Mouse (Mus musculus) bone marrow, adult 2 months (tissue): Measurements from ENCODE around the gene Grik4.

Source experiments
- CTCF ChIP-seq: fragments of 200-500 bp; IDR thresholded peaks from 2 replicates; pipeline ENCODE4 v1.5.1; 2011; ENCODE audit warnings: low read length, control low read depth; ENCODE audit not compliant: control insufficient read depth, insufficient read depth
- POLR2A ChIP-seq: fragments of 200-500 bp; IDR thresholded peaks from 2 replicates; pipeline ENCODE4 v1.6.1; 2011; ENCODE audit warnings: low read depth, mild to moderate bottlenecking, control low read depth, low read length, borderline replicate concordance; ENCODE audit not compliant: control insufficient read depth

DNA sequence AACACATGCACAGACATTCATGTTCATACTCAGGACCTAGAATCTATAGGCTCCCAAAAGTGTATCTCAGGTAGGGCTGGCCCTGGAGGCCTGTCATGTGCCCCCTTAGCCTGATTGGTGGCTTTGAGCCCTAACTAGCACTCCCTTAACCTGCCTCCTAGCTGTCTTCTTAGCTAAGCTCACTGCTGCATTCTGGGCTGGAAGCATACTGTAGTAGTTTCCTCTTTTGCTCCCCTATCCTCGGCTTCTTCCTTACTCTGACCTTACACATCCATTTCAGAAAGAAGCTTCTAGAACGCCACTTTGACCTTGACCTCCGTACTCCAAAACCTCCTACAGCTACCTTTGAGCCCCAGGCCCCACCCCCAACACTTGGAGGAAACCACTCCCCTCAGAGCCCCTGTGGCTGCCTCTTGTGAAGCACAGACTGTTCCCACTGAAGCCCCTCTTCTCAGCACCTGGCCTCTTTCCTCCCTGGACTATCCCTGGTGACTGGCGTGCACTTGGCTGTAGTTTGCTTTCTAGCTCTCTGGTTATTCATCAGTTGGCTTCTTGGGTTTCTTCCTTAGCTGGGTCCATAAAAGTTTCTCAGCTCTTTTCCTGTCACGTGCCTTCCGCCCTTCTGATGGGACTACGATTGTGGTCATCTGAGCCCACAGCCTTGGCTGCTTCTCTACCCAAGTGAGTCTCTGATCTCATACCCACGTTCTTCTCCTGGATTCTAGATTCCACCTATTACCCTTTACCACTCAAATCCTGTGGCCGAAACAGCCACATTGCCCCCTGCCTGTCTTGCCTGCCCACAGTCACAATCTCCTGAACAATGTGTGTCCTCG is 84.1 kb downstream of the Grik4 start:
- TF ChIP-seq CTCF, result no peak
- TF ChIP-seq POLR2A, result no peak
